Mouse (Mus musculus) c-Kit-positive CD71-positive TER-119-positive erythroid progenitor cells, embryonic 14.5 days (primary cell): ENCODE measurements around the gene Rab14.

Experiments used
- DNase-seq: peaks from one replicate; pipeline ENCODE4 v3.0.0-alpha.2; 2013; ENCODE audit warnings: low spot score

Gene Rab14

GRCm38 (mm10) chr2:35199971-35200897 is 686 bp downstream of the Rab14 start:
- DNase-seq = peak; percentile 57

GRCm38 (mm10) chr2:35199541-35199940 is 1.4 kb downstream of the Rab14 start:
- no peak for DNase-seq

GRCm38 (mm10) chr2:35195626-35196544 is 5.0 kb downstream of the Rab14 start:
- no peak for DNase-seq

GRCm38 (mm10) chr2:35193976-35194375 is 6.9 kb downstream of the Rab14 start:
- DNase-seq = no peak

GRCm38 (mm10) chr2:35188929-35189328 is 12.0 kb downstream of the Rab14 start:
- DNase-seq = no peak

- no peak for DNase-seq
These were observed 17.7 kb downstream of the Rab14 start for GRCm38 (mm10) chr2:35183115-35183673.

- no peak for DNase-seq
These were observed 22.8 kb downstream of the Rab14 start for GRCm38 (mm10) chr2:35178153-35178552.

- no peak for DNase-seq
These were observed 25.4 kb downstream of the Rab14 start for GRCm38 (mm10) chr2:35175281-35176065.

GRCm38 (mm10) chr2:35174100-35174499 is 26.8 kb downstream of the Rab14 start:
- no peak for DNase-seq

GRCm38 (mm10) chr2:35173666-35174065 is 27.3 kb downstream of the Rab14 start:
- DNase-seq = no peak

- no peak for DNase-seq
These were observed 28.7 kb downstream of the Rab14 start for GRCm38 (mm10) chr2:35172246-35172645.

GRCm38 (mm10) chr2:35171341-35171861 is 29.5 kb downstream of the Rab14 start:
- DNase-seq = no peak

GRCm38 (mm10) chr2:35169452-35169851 is 31.5 kb downstream of the Rab14 start:
- no peak for DNase-seq

GRCm38 (mm10) chr2:35166816-35167215 is 34.1 kb downstream of the Rab14 start:
- DNase-seq = no peak

- DNase-seq = no peak
These were observed 35.5 kb downstream of the Rab14 start for GRCm38 (mm10) chr2:35165416-35165815.

- no peak for DNase-seq
These were observed 37.5 kb downstream of the Rab14 start for GRCm38 (mm10) chr2:35163396-35163795.

GRCm38 (mm10) chr2:35161846-35162488 is 39.0 kb downstream of the Rab14 start:
- DNase-seq = no peak

GRCm38 (mm10) chr2:35160206-35160605 is 40.7 kb downstream of the Rab14 start:
- DNase-seq = peak; percentile 17

- no peak for DNase-seq
These were observed 42.6 kb downstream of the Rab14 start for GRCm38 (mm10) chr2:35158358-35158757.

GRCm38 (mm10) chr2:35157836-35158235 is 43.1 kb downstream of the Rab14 start:
- no peak for DNase-seq

- DNase-seq = no peak
These were observed 43.9 kb downstream of the Rab14 start for GRCm38 (mm10) chr2:35156985-35157384.
